Mouse (Mus musculus) midbrain, postnatal 0 days (tissue): ENCODE data around the gene Cyp2d10. TPM values are rescaled to one million over a fixed set of nuclear protein-coding genes. Genes with fewer than 3 reads are reported as not detected.

Experiments
- ATAC-seq: fragments of 200-750 bp; cut with Nextera tagmentation; 2 replicates; pipeline ENCODE4 v1.8.0; 2017; ENCODE audit warnings: moderate number of reproducible peaks, mild to moderate bottlenecking, moderate TSS enrichment, moderate library complexity; ENCODE audit not compliant: low FRiP score
- DNase-seq: peaks from one replicate; pipeline ENCODE4 v3.0.0-alpha.2; 2015; ENCODE audit warnings: low spot score
- H3K27ac ChIP-seq: fragments of 300-500 bp; sonication (generic); 2 replicates; pipeline ENCODE4 v1.5.1; 2014; ENCODE audit warnings: low read depth, mild to moderate bottlenecking, low read length, mixed read lengths
- H3K27me3 ChIP-seq: fragments of 300-500 bp; sonication (generic); 2 replicates; pipeline ENCODE4 v1.6.1; 2014; ENCODE audit warnings: low read length, control low read depth, mixed read lengths; ENCODE audit not compliant: insufficient read depth
- H3K36me3 ChIP-seq: fragments of 300-500 bp; sonication (generic); 2 replicates; pipeline ENCODE4 v1.6.1; 2014; ENCODE audit warnings: low read length, control low read depth, mixed read lengths; ENCODE audit not compliant: insufficient read depth
- H3K4me1 ChIP-seq: fragments of 300-500 bp; sonication (generic); 2 replicates; pipeline ENCODE4 v1.6.1; 2014; ENCODE audit warnings: mild to moderate bottlenecking, control low read depth, antibody characterized with exemption, low read length, mixed read lengths; ENCODE audit not compliant: insufficient read depth
- H3K4me2 ChIP-seq: fragments of 300-500 bp; sonication (generic); 2 replicates; pipeline ENCODE4 v1.6.1; 2014; ENCODE audit warnings: low read depth, mild to moderate bottlenecking, low read length, mixed read lengths; ENCODE audit not compliant: poor library complexity, severe bottlenecking
- H3K4me3 ChIP-seq: fragments of 300-500 bp; sonication (generic); 2 replicates; pipeline ENCODE4 v1.5.1; 2014; ENCODE audit warnings: low read depth, mild to moderate bottlenecking, low read length, moderate library complexity
- H3K9ac ChIP-seq: fragments of 300-500 bp; sonication (generic); replicated peaks from 2 replicates; pipeline ENCODE4 v1.6.1; 2014; ENCODE audit warnings: mild to moderate bottlenecking, low read length, moderate library complexity, mixed read lengths; ENCODE audit not compliant: poor library complexity, severe bottlenecking
- H3K9me3 ChIP-seq: fragments of 300-500 bp; sonication (generic); 2 replicates; pipeline ENCODE4 v1.6.1; 2016; ENCODE audit warnings: low read length, control low read depth
- CTCF ChIP-seq: IDR thresholded peaks from 2 replicates; pipeline ENCODE4 v1.5.1; 2016; ENCODE audit warnings: antibody characterized with exemption, mild to moderate bottlenecking
- WGBS: fragments of 180-500 bp; shearing (Covaris S2); extraction: QIAGEN DNeasy Blood & Tissue Kit; methylation state at CpG from one replicate; pipeline ENCODE4 v1.1.7; 2014; 5-methylcytosine and 5-hydroxymethylcytosine counted together
- polyA plus RNA-seq: library from polyadenylated mRNA; unstranded; fragments of >200 nt; fragmentation: Nextera tagmentation; extraction: Ambion mirVana; gene quantifications from 2 replicates; pipeline ENCODE4 v1.2.1, GENCODE M21; 2015
- total RNA-seq: library from RNA; depleted of rRNA; stranded (reverse); fragments of >200 nt; gene quantifications from 2 replicates; pipeline ENCODE4 v1.2.3, GENCODE M21; 2014

The Cyp2d10 gene
- total and polyA plus RNA-seq, 2 experiments from 2014 or later: not detected

DNA sequence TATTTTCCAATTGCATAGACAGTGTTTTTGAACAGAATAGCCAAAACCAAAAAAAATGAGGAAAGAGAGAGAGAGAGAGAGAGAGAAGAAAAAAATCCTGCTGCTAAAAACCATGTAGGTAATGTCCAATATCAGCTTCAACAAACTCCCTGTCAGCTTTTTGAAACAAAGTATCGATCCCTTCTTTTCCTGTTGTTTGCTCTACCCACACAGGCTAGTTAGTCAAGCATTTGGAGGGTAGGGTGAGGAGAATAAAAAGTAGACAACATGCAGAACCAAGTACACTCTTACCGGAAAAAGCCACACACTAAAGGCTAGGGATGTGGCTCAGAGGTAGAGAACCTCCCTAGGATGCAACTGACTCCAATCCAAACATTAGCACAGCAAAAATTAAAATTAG lies 21.3 kb downstream of the Cyp2d10 start:
- Histone ChIP-seq H3K4me1 (no peaks in the 10 kb centered on the region), H3K27me3 (no peaks in the 10 kb centered on the region), H3K9ac (no peak overlapping the region), H3K4me2 (no peak overlapping the region), H3K4me3 (no peak overlapping the region), H3K27ac (no peak overlapping the region), H3K9me3 (no peaks in the 10 kb centered on the region), H3K36me3 (no peaks in the 10 kb centered on the region)
- no peak for DNase-seq
- TF ChIP-seq CTCF: no peak
- WGBS: 97% methylated on average over 2 of the region's 2 CpGs
- ATAC-seq: no peak

DNA sequence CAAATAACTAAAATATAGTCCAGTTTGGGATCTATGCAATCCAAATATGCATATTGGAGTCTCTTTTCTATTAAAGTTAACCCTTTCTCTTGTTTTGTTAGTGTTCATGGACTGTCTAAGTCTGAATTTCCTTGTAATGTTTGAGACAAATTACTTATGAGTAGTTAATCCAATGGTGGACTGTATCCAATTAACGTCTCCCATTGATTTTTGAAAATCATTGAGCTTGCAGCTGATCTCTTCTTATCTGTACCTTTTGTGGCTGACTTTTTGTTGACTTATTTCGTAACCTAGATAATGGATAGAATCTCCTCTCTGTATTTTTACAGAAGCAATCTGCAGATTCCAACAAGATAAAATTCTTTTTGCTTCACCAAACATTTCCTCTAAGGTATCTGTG lies 24.6 kb downstream of the Cyp2d10 start:
- Histone ChIP-seq H3K9ac (no peak overlapping the region), H3K36me3 (no peaks in the 10 kb centered on the region), H3K9me3 (no peaks in the 10 kb centered on the region), H3K4me1 (no peaks in the 10 kb centered on the region), H3K4me2 (no peak overlapping the region), H3K27ac (no peak overlapping the region), H3K27me3 (no peaks in the 10 kb centered on the region), H3K4me3 (no peak overlapping the region)
- no peak for ATAC-seq
- no peak for TF ChIP-seq CTCF
- DNase-seq: no peak
- 90% methylated on average over 2 of the region's 2 CpGs for WGBS

DNA sequence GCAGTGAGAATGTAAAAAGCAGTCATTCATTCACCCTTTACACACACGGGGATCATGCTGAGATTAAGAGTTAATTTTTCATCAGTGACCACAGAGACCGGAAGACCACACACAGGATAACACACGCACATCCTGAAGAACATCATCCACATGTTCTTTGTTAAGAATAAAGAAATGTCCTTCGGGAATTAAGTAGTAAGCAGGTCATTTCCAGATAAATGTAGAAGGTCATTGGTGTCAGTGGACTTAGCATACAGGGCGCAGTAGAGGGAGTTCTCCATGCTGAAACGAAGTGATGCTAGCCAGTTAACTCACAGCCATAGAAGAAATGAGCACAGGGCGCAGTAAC lies 26.3 kb downstream of the Cyp2d10 start:
- 27% methylated on average over 7 of the region's 7 CpGs for WGBS
- no peaks in the 10 kb centered on the region for H3K9me3 ChIP-seq
- H3K9ac ChIP-seq: 0 out of 2 replicates have a peak overlapping the region, but pooled peaks have one; percentile 36
- no peaks in the 10 kb centered on the region for H3K27me3 ChIP-seq
- H3K27ac ChIP-seq: no peak overlapping the region
- no peak for ATAC-seq
- no peak for TF ChIP-seq CTCF
- H3K4me1 ChIP-seq: no peaks in the 10 kb centered on the region
- DNase-seq: no peak
- peak overlapping the region; percentile 26 for H3K4me3 ChIP-seq
- no peaks in the 10 kb centered on the region for H3K36me3 ChIP-seq
- H3K4me2 ChIP-seq: peak overlapping the region; percentile 52

- H3K4me3 ChIP-seq: peak within 1 kb of the TSS; percentile 29
- H3K9me3 ChIP-seq: no peaks in the 10 kb centered on the region
- 0 out of 2 replicates have a peak within 1 kb of the TSS, but pooled peaks have one; percentile 36 for H3K9ac ChIP-seq
- ATAC-seq (peak; percentile 20; the same call in 1 of the 2 replicates), DNase-seq (peak; percentile 42)
- peak within 1 kb of the TSS; percentile 52 for H3K4me2 ChIP-seq
- no peaks in the 10 kb centered on the region for H3K36me3 ChIP-seq
- TF ChIP-seq CTCF: no peak
- no peak within 1 kb of the TSS for H3K27ac ChIP-seq
- no peaks in the 10 kb centered on the region for H3K4me1 ChIP-seq
- H3K27me3 ChIP-seq: no peaks in the 10 kb centered on the region
- 4% methylated on average over 16 of the region's 24 CpGs for WGBS
These were observed 26.9 kb downstream of the Cyp2d10 start, which contains the start of gene Cyp2d22 for GRCm38 (mm10) chr15:82379871-82380713. Gene Cyp2d22 (minus strand): TSS chr15:82380260.

- no peaks in the 10 kb centered on the region for H3K9me3 ChIP-seq
- H3K27me3 ChIP-seq: no peaks in the 10 kb centered on the region
- TF ChIP-seq CTCF: no peak
- ATAC-seq (no peak), DNase-seq (no peak)
- no peak overlapping the region for H3K4me3 ChIP-seq
- no peak overlapping the region for H3K27ac ChIP-seq
- no peak overlapping the region for H3K9ac ChIP-seq
- H3K4me1 ChIP-seq: no peaks in the 10 kb centered on the region
- no peaks in the 10 kb centered on the region for H3K36me3 ChIP-seq
- peak overlapping the region; percentile 52 for H3K4me2 ChIP-seq
- 33% methylated on average over 7 of the region's 7 CpGs for WGBS
These were observed 27.5 kb downstream of the Cyp2d10 start for GRCm38 (mm10) chr15:82379511-82379870.
